Mouse (Mus musculus): ENCODE measurements around the gene Sh3pxd2a. TPM values are rescaled to one million over a fixed set of nuclear protein-coding genes. Genes with fewer than 3 reads are reported as not detected.

Sh3pxd2a gene
- polyA plus RNA-seq, 1 experiment from 2014 or later = 2.1 TPM

DNA sequence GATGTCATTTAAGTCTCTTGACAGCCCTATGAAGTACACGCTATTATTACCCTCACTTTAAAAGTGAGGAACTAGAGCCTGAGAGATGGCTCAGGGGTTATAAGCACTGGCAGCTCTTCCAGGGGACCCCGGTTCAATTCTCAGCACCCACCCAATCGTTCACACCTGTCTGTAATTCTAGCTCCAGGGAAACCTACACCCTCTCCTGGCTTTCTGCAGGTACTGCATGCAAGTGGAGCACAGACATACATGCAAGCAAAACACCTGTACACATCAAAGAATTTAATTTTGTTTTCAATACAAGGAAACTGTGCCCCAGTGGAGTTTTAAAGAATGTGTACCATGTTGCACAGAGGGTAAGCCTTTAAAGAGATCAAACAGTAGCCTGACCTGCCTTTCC is 2.4 kb downstream of the Sh3pxd2a start:
- H3K4me3 ChIP-seq (ENCODE audit: low read depth, low read length) = no peak overlapping the region
- H3K4me1 ChIP-seq (ENCODE audit: control insufficient read depth, insufficient read depth, low read length) = peaks cover 5% of the 10 kb centered on the region; the same call in 1 of the 2 replicates
- no peak overlapping the region for H3K27ac ChIP-seq (ENCODE audit: low read depth, low read length)
- ATAC-seq (ENCODE audit: low read depth) = no peak
- no peaks in the 10 kb centered on the region for H3K9me3 ChIP-seq (ENCODE audit: control insufficient read depth, low read length)
- no peak overlapping the region for H3K9ac ChIP-seq (replicated peaks; ENCODE audit: low read depth, low read length)
- no peaks in the 10 kb centered on the region for H3K27me3 ChIP-seq (ENCODE audit: control insufficient read depth, insufficient read depth, low read length)
- H3K4me2 ChIP-seq (ENCODE audit: low read depth, low read length) = no peak overlapping the region
- 93% methylated on average over 3 of the region's 3 CpGs for WGBS
- H3K36me3 ChIP-seq (ENCODE audit: control insufficient read depth, insufficient read depth, low read length) = no peaks in the 10 kb centered on the region

DNA sequence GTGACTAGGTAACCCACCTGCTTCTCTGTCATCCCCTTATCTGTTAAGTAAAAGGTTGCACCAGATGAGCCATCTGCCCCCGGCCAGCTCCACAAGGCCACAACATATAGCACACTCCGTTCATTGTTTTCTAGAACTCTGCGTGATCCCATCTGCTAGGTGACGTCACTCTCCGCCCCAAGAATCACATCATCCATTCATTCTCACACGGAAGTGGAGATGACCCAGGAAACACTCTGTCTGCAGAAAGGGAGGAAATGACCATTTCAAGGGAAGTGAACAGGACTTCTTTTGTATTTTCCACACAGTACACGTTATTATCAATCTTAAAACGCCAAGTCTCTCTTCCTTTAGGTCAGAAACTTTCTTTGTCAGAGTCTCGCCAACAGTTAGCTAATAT is 2.8 kb downstream of the Sh3pxd2a start:
- WGBS = 73% methylated on average over 9 of the region's 9 CpGs
- H3K9ac ChIP-seq (replicated peaks; ENCODE audit: low read depth, low read length) = no peak overlapping the region

DNA sequence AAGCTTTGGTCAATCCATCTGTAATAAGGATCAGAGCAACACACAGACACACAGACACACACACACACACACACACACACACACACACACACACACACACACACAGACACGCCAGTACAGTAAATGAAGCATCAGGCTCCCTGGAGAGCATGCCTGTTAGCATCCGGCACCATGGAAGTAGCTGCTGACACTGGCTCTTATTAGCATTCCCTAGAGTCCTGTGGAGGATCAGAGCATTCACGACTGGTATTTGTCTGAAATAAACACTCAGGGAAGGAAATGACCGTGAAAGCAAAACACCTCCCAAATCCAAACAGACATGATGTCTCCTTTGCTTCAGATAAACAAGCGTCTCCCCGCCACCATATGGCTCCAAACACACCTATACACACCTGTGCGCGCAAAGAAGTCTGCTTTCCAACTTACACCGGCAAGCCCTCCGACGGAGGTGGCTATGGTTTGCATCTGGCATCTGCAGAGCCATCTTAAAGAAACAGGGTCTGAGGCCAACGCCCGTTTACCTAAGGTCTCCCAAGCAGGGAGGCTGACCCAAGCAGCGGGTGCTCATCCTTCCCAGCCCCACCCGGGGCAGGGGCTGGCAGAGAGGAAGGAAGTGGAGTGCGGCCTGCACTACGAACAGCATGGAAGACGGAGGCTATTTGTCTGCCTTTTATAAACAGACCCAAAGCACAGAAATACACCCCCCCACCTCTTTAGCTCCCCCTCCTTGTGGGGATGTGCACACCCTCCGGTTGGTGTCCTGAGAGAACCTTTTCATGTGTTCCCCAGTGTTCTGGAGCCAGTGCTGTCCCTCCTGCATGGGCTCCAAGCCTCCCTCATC is 3.9 kb downstream of the Sh3pxd2a start:
- H3K36me3 ChIP-seq (ENCODE audit: control insufficient read depth, insufficient read depth, low read length) = no peaks in the 10 kb centered on the region
- no peak overlapping the region for H3K27ac ChIP-seq (ENCODE audit: low read depth, low read length)
- H3K9ac ChIP-seq (replicated peaks; ENCODE audit: low read depth, low read length) = no peak overlapping the region
- H3K4me3 ChIP-seq (ENCODE audit: low read depth, low read length) = no peak overlapping the region
- no peak for ATAC-seq (ENCODE audit: low read depth)
- no peaks in the 10 kb centered on the region for H3K27me3 ChIP-seq (ENCODE audit: control insufficient read depth, insufficient read depth, low read length)
- H3K4me1 ChIP-seq (ENCODE audit: control insufficient read depth, insufficient read depth, low read length) = peaks cover 5% of the 10 kb centered on the region; the same call in 1 of the 2 replicates
- no peak overlapping the region for H3K4me2 ChIP-seq (ENCODE audit: low read depth, low read length)
- WGBS = 57% methylated on average over 19 of the region's 19 CpGs
- H3K9me3 ChIP-seq (ENCODE audit: control insufficient read depth, low read length) = no peaks in the 10 kb centered on the region

More for the DNA sequence above, 2.8 kb downstream of the Sh3pxd2a start:
- ATAC-seq (ENCODE audit: low read depth) = no peak
- Histone ChIP-seq H3K27me3 (ENCODE audit: control insufficient read depth, insufficient read depth, low read length) (no peaks in the 10 kb centered on the region), H3K4me3 (ENCODE audit: low read depth, low read length) (no peak overlapping the region), H3K4me2 (ENCODE audit: low read depth, low read length) (no peak overlapping the region), H3K27ac (ENCODE audit: low read depth, low read length) (no peak overlapping the region), H3K9me3 (ENCODE audit: control insufficient read depth, low read length) (no peaks in the 10 kb centered on the region), H3K4me1 (ENCODE audit: control insufficient read depth, insufficient read depth, low read length) (peaks cover 5% of the 10 kb centered on the region; the same call in 1 of the 2 replicates), H3K36me3 (ENCODE audit: control insufficient read depth, insufficient read depth, low read length) (no peaks in the 10 kb centered on the region)

DNA sequence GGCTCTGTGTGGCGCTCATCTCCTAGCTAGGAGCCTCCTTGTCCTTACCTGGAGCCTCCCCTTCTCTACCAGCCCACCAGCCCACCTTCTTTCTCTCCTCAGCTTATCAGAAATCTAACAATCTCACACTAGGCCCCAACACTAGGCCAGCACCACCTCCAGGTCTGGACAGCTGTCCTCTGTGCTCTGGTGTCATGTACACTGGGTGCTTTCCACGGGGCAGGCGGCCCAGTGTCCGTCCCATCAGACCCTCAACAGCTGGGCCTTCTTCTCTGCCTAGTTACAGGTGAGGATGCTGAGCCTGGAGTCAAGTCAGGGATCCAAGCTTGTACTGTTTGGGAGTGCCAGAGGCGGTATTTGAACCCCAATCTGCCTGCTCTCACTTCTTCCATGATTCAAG is 5.0 kb downstream of the Sh3pxd2a start:
- H3K36me3 ChIP-seq (ENCODE audit: control insufficient read depth, insufficient read depth, low read length) = no peaks in the 10 kb centered on the region
- no peak for ATAC-seq (ENCODE audit: low read depth)
- peaks cover 9% of the 10 kb centered on the region; the same call in 1 of the 2 replicates for H3K4me1 ChIP-seq (ENCODE audit: control insufficient read depth, insufficient read depth, low read length)
- no peak overlapping the region for H3K27ac ChIP-seq (ENCODE audit: low read depth, low read length)
- no peak overlapping the region for H3K4me2 ChIP-seq (ENCODE audit: low read depth, low read length)
- H3K9me3 ChIP-seq (ENCODE audit: control insufficient read depth, low read length) = no peaks in the 10 kb centered on the region
- no peaks in the 10 kb centered on the region for H3K27me3 ChIP-seq (ENCODE audit: control insufficient read depth, insufficient read depth, low read length)
- no peak overlapping the region for H3K4me3 ChIP-seq (ENCODE audit: low read depth, low read length)
- no peak overlapping the region for H3K9ac ChIP-seq (replicated peaks; ENCODE audit: low read depth, low read length)
- WGBS = 91% methylated on average over 5 of the region's 5 CpGs

DNA sequence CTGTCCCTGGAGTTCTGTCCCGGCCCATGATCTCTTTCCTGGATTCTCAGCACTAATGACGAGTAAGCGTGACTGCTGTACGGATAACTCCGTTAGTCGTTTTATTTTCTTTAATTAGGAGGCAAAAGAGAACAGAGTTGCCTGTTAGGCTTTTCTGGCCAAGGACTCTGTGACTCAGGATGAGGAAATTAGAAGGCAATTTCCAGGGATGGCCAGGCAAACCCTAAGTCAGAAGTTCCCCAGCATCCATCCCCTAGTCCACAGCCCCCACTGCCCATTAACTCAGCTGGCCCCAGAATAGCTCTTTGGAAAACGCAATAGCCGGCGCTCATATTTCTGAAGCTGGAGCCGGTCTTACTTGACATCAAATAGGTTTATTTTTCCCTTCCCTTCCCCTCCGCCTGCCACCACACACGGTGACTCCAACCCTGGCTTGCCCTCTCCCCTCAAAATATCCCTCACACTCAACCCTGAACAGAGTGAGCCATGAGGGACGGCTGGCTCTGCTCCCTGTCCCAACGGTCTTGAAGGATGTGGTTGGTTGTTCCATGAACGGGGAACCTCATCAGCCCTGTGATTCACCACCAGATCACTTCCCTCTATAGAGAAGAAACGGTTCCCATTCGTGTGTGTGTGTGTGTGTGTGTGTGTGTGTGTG is 5.6 kb downstream of the Sh3pxd2a start:
- Histone ChIP-seq H3K4me2 (ENCODE audit: low read depth, low read length) (no peak overlapping the region), H3K27me3 (ENCODE audit: control insufficient read depth, insufficient read depth, low read length) (no peaks in the 10 kb centered on the region), H3K27ac (ENCODE audit: low read depth, low read length) (no peak overlapping the region), H3K9me3 (ENCODE audit: control insufficient read depth, low read length) (no peaks in the 10 kb centered on the region), H3K4me3 (ENCODE audit: low read depth, low read length) (no peak overlapping the region), H3K9ac (replicated peaks; ENCODE audit: low read depth, low read length) (no peak overlapping the region), H3K4me1 (ENCODE audit: control insufficient read depth, insufficient read depth, low read length) (peaks cover 9% of the 10 kb centered on the region; the same call in 1 of the 2 replicates), H3K36me3 (ENCODE audit: control insufficient read depth, insufficient read depth, low read length) (no peaks in the 10 kb centered on the region)
- ATAC-seq (ENCODE audit: low read depth) = no peak
- 63% methylated on average over 17 of the region's 17 CpGs for WGBS

DNA sequence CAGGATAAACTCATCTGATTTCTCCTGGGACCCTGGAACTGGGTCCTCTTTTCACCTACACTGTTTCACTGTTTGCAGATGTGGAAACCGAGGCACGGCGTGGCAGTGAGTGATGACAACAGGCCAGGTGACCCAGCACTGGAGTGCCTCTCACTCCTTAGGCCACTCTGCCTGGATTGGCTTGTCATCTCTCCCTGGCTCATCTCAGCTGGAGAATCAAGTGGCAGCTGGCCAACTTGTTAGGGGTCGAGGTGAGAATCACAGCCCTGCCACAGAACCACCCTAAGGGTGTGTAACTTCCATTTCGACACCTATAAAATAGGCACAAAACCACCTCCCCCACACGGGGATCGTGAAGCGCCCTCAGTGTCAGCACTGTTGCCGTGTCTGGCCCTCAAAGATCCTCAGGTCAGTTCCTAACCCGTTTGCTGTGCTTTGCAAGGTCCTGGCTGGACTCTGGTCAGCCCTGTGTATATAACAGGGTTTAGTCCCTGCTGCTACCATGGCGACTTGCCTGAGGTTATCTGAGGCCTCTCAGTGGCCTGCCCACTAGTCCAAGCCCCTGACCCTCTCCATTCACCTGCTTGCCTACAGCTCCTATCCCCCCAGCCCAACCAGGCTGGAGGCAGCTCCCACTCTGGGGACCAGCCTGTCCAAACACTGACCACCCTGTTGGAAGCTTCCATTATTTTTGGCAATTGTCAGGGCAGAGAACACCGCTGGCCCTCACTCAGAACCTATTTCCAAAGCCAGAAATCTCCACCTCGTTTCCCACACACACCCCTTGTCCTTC is 6.3 kb downstream of the Sh3pxd2a start:
- H3K9me3 ChIP-seq (ENCODE audit: control insufficient read depth, low read length) = no peaks in the 10 kb centered on the region
- no peak overlapping the region for H3K9ac ChIP-seq (replicated peaks; ENCODE audit: low read depth, low read length)
- H3K27me3 ChIP-seq (ENCODE audit: control insufficient read depth, insufficient read depth, low read length) = no peaks in the 10 kb centered on the region
- H3K4me1 ChIP-seq (ENCODE audit: control insufficient read depth, insufficient read depth, low read length) = peaks cover 9% of the 10 kb centered on the region; the same call in 1 of the 2 replicates
- no peak overlapping the region for H3K4me2 ChIP-seq (ENCODE audit: low read depth, low read length)
- no peak for ATAC-seq (ENCODE audit: low read depth)
- H3K27ac ChIP-seq (ENCODE audit: low read depth, low read length) = no peak overlapping the region
- 68% methylated on average over 13 of the region's 13 CpGs for WGBS
- no peaks in the 10 kb centered on the region for H3K36me3 ChIP-seq (ENCODE audit: control insufficient read depth, insufficient read depth, low read length)
- H3K4me3 ChIP-seq (ENCODE audit: low read depth, low read length) = no peak overlapping the region

DNA sequence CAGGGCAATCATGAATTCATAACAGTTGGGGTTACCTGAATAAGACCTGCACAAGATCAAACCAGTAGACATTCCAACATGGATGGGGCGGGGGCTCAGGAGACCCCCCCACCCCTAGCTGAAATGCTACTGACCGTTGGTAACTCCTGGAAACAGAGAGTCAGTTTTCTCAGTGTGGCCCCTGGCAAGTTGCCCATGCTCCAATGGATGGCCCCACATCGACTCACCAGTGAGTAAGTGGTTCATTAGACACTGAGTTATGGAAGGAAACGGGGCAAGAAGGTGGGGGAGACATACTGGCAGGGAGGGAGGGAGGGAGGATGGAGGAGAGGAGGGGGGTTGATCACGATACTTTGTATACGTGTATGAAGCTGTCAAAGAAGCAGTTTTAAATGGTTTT is 8.2 kb downstream of the Sh3pxd2a start:
- H3K27ac ChIP-seq (ENCODE audit: low read depth, low read length) = no peak overlapping the region
- H3K4me3 ChIP-seq (ENCODE audit: low read depth, low read length) = no peak overlapping the region
- 60% methylated on average over 6 of the region's 6 CpGs for WGBS
- H3K9ac ChIP-seq (replicated peaks; ENCODE audit: low read depth, low read length) = no peak overlapping the region
- no peaks in the 10 kb centered on the region for H3K36me3 ChIP-seq (ENCODE audit: control insufficient read depth, insufficient read depth, low read length)
- H3K4me1 ChIP-seq (ENCODE audit: control insufficient read depth, insufficient read depth, low read length) = peaks cover 9% of the 10 kb centered on the region; the same call in 1 of the 2 replicates
- no peaks in the 10 kb centered on the region for H3K27me3 ChIP-seq (ENCODE audit: control insufficient read depth, insufficient read depth, low read length)
- no peaks in the 10 kb centered on the region for H3K9me3 ChIP-seq (ENCODE audit: control insufficient read depth, low read length)
- H3K4me2 ChIP-seq (ENCODE audit: low read depth, low read length) = no peak overlapping the region
- no peak for ATAC-seq (ENCODE audit: low read depth)

DNA sequence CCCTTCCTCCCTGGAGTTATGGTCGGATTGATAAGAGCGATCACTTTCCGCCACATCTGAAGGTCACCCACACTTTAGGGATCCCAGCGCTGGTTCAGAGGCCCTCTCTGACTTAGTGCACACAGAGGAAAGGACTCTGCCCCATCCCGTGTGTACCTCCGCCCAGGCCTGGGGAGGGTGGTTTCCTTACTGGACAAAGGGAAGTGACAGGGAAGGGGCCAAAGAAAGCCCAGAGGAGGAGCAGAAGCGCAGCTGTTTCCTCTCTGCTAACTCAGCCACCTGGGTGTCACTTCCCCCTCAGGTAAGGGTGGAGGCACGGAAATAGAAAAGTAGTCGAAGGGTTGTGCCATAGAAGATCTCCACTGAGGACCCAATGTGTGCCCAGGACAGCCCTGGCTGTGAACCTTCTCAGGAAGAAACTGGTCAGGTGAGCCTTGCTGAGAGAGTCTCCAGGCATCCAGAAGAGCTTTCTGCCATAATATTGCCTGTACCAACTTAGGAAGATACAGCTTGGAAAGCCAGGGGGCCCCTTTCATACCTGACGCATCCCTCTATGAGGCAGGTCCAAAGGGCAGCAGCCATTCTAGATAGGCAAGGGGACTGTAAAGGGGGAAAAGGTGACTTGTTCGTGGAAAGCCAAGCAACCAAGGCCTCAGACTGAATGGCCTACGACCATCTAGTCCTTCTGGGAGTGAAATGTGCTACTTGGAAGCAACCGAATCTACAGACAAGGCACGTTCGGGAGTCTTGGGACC is 9.0 kb downstream of the Sh3pxd2a start:
- Histone ChIP-seq H3K27ac (ENCODE audit: low read depth, low read length) (no peak overlapping the region), H3K4me3 (ENCODE audit: low read depth, low read length) (no peak overlapping the region), H3K9me3 (ENCODE audit: control insufficient read depth, low read length) (no peaks in the 10 kb centered on the region), H3K9ac (replicated peaks; ENCODE audit: low read depth, low read length) (no peak overlapping the region), H3K4me1 (ENCODE audit: control insufficient read depth, insufficient read depth, low read length) (peaks cover 9% of the 10 kb centered on the region; the same call in 1 of the 2 replicates), H3K27me3 (ENCODE audit: control insufficient read depth, insufficient read depth, low read length) (no peaks in the 10 kb centered on the region), H3K4me2 (ENCODE audit: low read depth, low read length) (no peak overlapping the region), H3K36me3 (ENCODE audit: control insufficient read depth, insufficient read depth, low read length) (no peaks in the 10 kb centered on the region)
- ATAC-seq (ENCODE audit: low read depth) = no peak
- 87% methylated on average over 15 of the region's 15 CpGs for WGBS

All from neural tube, embryonic 14.5 days (tissue).